Comparison of ENCODE assay signal across 25 mouse cellular contexts in the genomic region with DNA sequence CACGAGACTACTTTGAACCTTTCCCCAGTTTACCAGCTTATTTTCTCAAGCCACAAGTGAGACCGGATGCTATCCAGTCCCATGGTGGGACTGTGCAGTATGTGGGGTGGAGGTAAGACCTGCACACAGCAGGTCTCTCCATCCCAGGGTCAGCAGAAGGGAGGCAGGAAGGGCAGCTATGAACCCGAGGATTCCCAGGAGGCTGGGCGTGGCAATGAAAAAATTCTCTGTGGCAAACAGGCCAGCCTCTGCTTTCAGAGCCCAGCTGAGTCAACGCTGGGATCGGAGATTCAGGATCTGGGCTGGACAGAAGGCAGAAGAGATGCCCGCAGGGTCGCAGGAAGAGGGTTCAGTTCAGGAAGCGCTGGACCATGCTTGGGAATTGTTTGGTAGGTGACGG. TPM values are rescaled to one million over a fixed set of nuclear protein-coding genes. Genes with fewer than 3 reads are reported as not detected.
DNase-seq lines count a peak whose midpoint lies in the region; ATAC-seq and TF ChIP-seq lines count a peak whose summit lies in the region.
"Had no signal": no experiment of that assay in that cellular context is flagged by ENCODE, and none has a peak within 500 bp of the region (broad histone marks: within the 10 kb centered on the region; RNA-seq: fewer than 3 reads in every experiment).

No protein-coding gene starts in this region.

- no peaks in the 10 kb centered on the region for H3K27me3 ChIP-seq in hindbrain, embryonic 14.5 days (ENCODE audit: control insufficient read depth, insufficient read depth, low read length)
- H3K27me3 ChIP-seq in hindbrain, embryonic 16.5 days (replicated peaks; ENCODE audit: control insufficient read depth, insufficient read depth, low read length), result no peaks in the 10 kb centered on the region
- H3K27me3 ChIP-seq in midbrain, embryonic 15.5 days (replicated peaks), result no peaks in the 10 kb centered on the region
- H3K27me3 ChIP-seq: embryonic facial prominence, embryonic 15.5 days; forebrain, embryonic 12.5 days; intestine, embryonic 15.5 days; Patski had no signal

- no peaks in the 10 kb centered on the region for H3K9me3 ChIP-seq in hindbrain, embryonic 14.5 days (ENCODE audit: control insufficient read depth, low read length)
- H3K9me3 ChIP-seq in hindbrain, embryonic 16.5 days (ENCODE audit: control insufficient read depth, low read length), result no peaks in the 10 kb centered on the region
- no peaks in the 10 kb centered on the region for H3K9me3 ChIP-seq in midbrain, embryonic 15.5 days
- H3K9me3 ChIP-seq: embryonic facial prominence, embryonic 15.5 days; forebrain, embryonic 12.5 days; intestine, embryonic 15.5 days; limb, embryonic 10.5 days had no signal

- intact Hi-C loops in gastrocnemius, adult 2 months (cut with DNase I), result no loop called here

- DNase-seq in gastrocnemius, adult 2 months, result peak; percentile 51
- no peak for DNase-seq in gastrocnemius, adult 18-20 months (ENCODE audit: low spot score)
- no peak for DNase-seq in hindbrain, embryonic 14.5 days (ENCODE audit: low spot score)
- peak; percentile 85 for DNase-seq in MN1 (ENCODE audit: low spot score)
- no peak for DNase-seq in right cerebral cortex, postnatal 25 days
- no peak for DNase-seq in urinary bladder, postnatal 4 days (ENCODE audit: low spot score in 2 of 2)
- DNase-seq: adrenal gland, postnatal 36 days; B cell, adult 2 months; cerebellum, adult 9-10 months; layer of hippocampus, postnatal 36 days; lung, embryonic 14.5 days; right cerebral cortex, adult 18-20 months; thymus, adult 18-20 months had no signal

- H3K4me3 ChIP-seq in gastrocnemius, adult 2 months, result peak overlapping the region; percentile 13; the same call in 1 of the 2 replicates
- H3K4me3 ChIP-seq in hindbrain, embryonic 14.5 days (replicated peaks; ENCODE audit: low read length), result no peak overlapping the region
- H3K4me3 ChIP-seq in hindbrain, embryonic 16.5 days (ENCODE audit: low read length), result no peak overlapping the region
- no peak overlapping the region for H3K4me3 ChIP-seq in midbrain, embryonic 15.5 days
- H3K4me3 ChIP-seq: embryonic facial prominence, embryonic 15.5 days; forebrain, embryonic 12.5 days; intestine, embryonic 15.5 days; limb, embryonic 10.5 days had no signal

- no peak for ATAC-seq in hindbrain, embryonic 14.5 days (ENCODE audit: low FRiP score)
- ATAC-seq in hindbrain, embryonic 16.5 days, result no peak
- ATAC-seq in midbrain, embryonic 15.5 days (replicated peaks), result no peak
- ATAC-seq: activated CD4-positive, CD25-positive, alpha-beta regulatory T cell, adult 4 months; intestine, embryonic 15.5 days; Patski had no signal

- no peak for TF ChIP-seq CTCF in gastrocnemius, adult 2 months (IDR thresholded peaks at IDR 0.05)

- peaks cover 14% of the 10 kb centered on the region; the same call in 1 of the 2 replicates for H3K36me3 ChIP-seq in hindbrain, embryonic 14.5 days (replicated peaks; ENCODE audit: control insufficient read depth, insufficient read depth)
- H3K36me3 ChIP-seq in hindbrain, embryonic 16.5 days (ENCODE audit: control insufficient read depth, insufficient read depth, low read length), result peaks cover 1% of the 10 kb centered on the region; the same call in 1 of the 2 replicates
- H3K36me3 ChIP-seq in midbrain, embryonic 15.5 days (replicated peaks), result 0 out of 2 replicates have a peak, but pooled peaks cover 2% of the 10 kb centered on the region

- H3K27ac ChIP-seq in gastrocnemius, adult 2 months, result peak overlapping the region; percentile 84
- peak overlapping the region; percentile 80; the same call in 1 of the 2 replicates for H3K27ac ChIP-seq in hindbrain, embryonic 14.5 days
- H3K27ac ChIP-seq in hindbrain, embryonic 16.5 days (ENCODE audit: low read depth, low read length), result no peak overlapping the region
- H3K27ac ChIP-seq in midbrain, embryonic 15.5 days, result peak overlapping the region; percentile 9; the same call in 1 of the 2 replicates
- H3K27ac ChIP-seq: embryonic facial prominence, embryonic 15.5 days; forebrain, embryonic 12.5 days; intestine, embryonic 15.5 days; limb, embryonic 10.5 days; macrophage had no signal

- peaks cover 28% of the 10 kb centered on the region for H3K4me1 ChIP-seq in hindbrain, embryonic 14.5 days (replicated peaks; ENCODE audit: control insufficient read depth, insufficient read depth, low read length)
- H3K4me1 ChIP-seq in hindbrain, embryonic 16.5 days (ENCODE audit: control insufficient read depth, insufficient read depth, low read depth, low read length), result peaks cover 21% of the 10 kb centered on the region
- peaks cover 27% of the 10 kb centered on the region for H3K4me1 ChIP-seq in midbrain, embryonic 15.5 days

- 84% methylated on average over 10 of the region's 10 CpGs for WGBS in hindbrain, embryonic 14.5 days
- 83% methylated on average over 10 of the region's 10 CpGs for WGBS in hindbrain, embryonic 16.5 days
- WGBS in midbrain, embryonic 15.5 days, result 88% methylated on average over 10 of the region's 10 CpGs

- H3K9ac ChIP-seq in hindbrain, embryonic 14.5 days, result peak overlapping the region; percentile 28; the same call in 1 of the 2 replicates
- no peak overlapping the region for H3K9ac ChIP-seq in hindbrain, embryonic 16.5 days (ENCODE audit: low read depth, low read length)
- H3K9ac ChIP-seq in midbrain, embryonic 15.5 days, result no peak overlapping the region
- H3K9ac ChIP-seq: embryonic facial prominence, embryonic 15.5 days; forebrain, embryonic 12.5 days; intestine, embryonic 15.5 days; lung, embryonic 14.5 days had no signal

- no peak overlapping the region for H3K4me2 ChIP-seq in hindbrain, embryonic 14.5 days (replicated peaks)
- no peak overlapping the region for H3K4me2 ChIP-seq in hindbrain, embryonic 16.5 days (ENCODE audit: low read length)
- H3K4me2 ChIP-seq in midbrain, embryonic 15.5 days, result no peak overlapping the region
- H3K4me2 ChIP-seq: embryonic facial prominence, embryonic 15.5 days; forebrain, embryonic 12.5 days; intestine, embryonic 15.5 days; liver, embryonic 11.5 days; lung, embryonic 14.5 days had no signal

RNA-seq across cellular contexts. Expression of a gene that starts 8.0 kb away (rescaled TPM):
- 10 to 100 TPM; 20.8 to 24.2 TPM for total RNA-seq in gastrocnemius, adult 2 months (2021)
- 10 to 100 TPM; 20.5 to 21.1 TPM for total RNA-seq in gastrocnemius, adult 18-20 months (2021)
- polyA plus RNA-seq in hindbrain, embryonic 14.5 days (2014; fragmentation: Nextera tagmentation; extraction: Ambion mirVana), result 21.0 TPM in 2 replicates
- 18.7 and 21.6 TPM in 2 replicates for polyA plus RNA-seq in hindbrain, embryonic 16.5 days (2015; fragmentation: Nextera tagmentation; extraction: Ambion mirVana)
- polyA plus RNA-seq in midbrain, embryonic 15.5 days (2015; fragmentation: Nextera tagmentation; extraction: Ambion mirVana), result 20.0 and 22.3 TPM in 2 replicates

RNA-seq across cellular contexts. Expression of a gene that starts 17.2 kb away (rescaled TPM):
- total RNA-seq in gastrocnemius, adult 2 months (2021), result under 1 TPM; 0.08 to 0.15 TPM
- under 1 TPM; 0.12 to 0.21 TPM for total RNA-seq in gastrocnemius, adult 18-20 months (2021)
- 3.4 and 4.3 TPM in 2 replicates for polyA plus RNA-seq in hindbrain, embryonic 14.5 days (2014; fragmentation: Nextera tagmentation; extraction: Ambion mirVana)
- polyA plus RNA-seq in hindbrain, embryonic 16.5 days (2015; fragmentation: Nextera tagmentation; extraction: Ambion mirVana), result 3.7 and 4.8 TPM in 2 replicates
- 3.9 and 4.5 TPM in 2 replicates for polyA plus RNA-seq in midbrain, embryonic 15.5 days (2015; fragmentation: Nextera tagmentation; extraction: Ambion mirVana)
- total RNA-seq: gastrocnemius, postnatal 4 days; monocyte, adult 5-6 weeks had no signal
- polyA plus RNA-seq: lung, embryonic 14.5 days; macrophage had no signal

Comparison
In these comparisons a context has a peak if more than half of its experiments do, and no peak if none do; other contexts are left out.
1. DNase-seq: peak in gastrocnemius, adult 2 months (single experiment) and MN1 (single experiment); none in gastrocnemius, adult 18-20 months (single experiment), hindbrain, embryonic 14.5 days (single experiment), right cerebral cortex, postnatal 25 days (single experiment) and urinary bladder, postnatal 4 days (0 of 2).